Mouse (Mus musculus) testis, adult 2 months (tissue): ENCODE data around the gene Mrps33. TPM values are rescaled to one million over a fixed set of nuclear protein-coding genes. Genes with fewer than 3 reads are reported as not detected.

Experiments used
- H3K27ac ChIP-seq: fragments of 200-500 bp; 2 replicates; pipeline ENCODE4 v1.5.1; 2012; ENCODE audit warnings: low read depth, low read length; ENCODE audit not compliant: control insufficient read depth, insufficient read depth
- H3K27me3 ChIP-seq: fragments of 200-500 bp; 2 replicates; pipeline ENCODE4 v1.6.1; 2012; ENCODE audit warnings: mild to moderate bottlenecking, low read length, moderate library complexity; ENCODE audit not compliant: control insufficient read depth, insufficient read depth
- H3K36me3 ChIP-seq: fragments of 200-500 bp; 2 replicates; pipeline ENCODE4 v1.6.1; 2012; ENCODE audit warnings: mild to moderate bottlenecking, low read length; ENCODE audit not compliant: control insufficient read depth, insufficient read depth
- H3K4me1 ChIP-seq: fragments of 200-500 bp; 2 replicates; pipeline ENCODE4 v1.6.1; 2012; ENCODE audit warnings: low read length; ENCODE audit not compliant: control insufficient read depth, insufficient read depth
- H3K4me3 ChIP-seq: fragments of 200-500 bp; 2 replicates; pipeline ENCODE4 v1.5.1; 2012; ENCODE audit warnings: low read depth, mild to moderate bottlenecking, low read length, moderate library complexity, mixed read lengths; ENCODE audit not compliant: control insufficient read depth
- CTCF ChIP-seq: fragments of 200-500 bp; IDR thresholded peaks from 2 replicates; pipeline ENCODE4 v1.5.1; 2012; ENCODE audit warnings: low read depth, mild to moderate bottlenecking, inconsistent platforms, low read length, moderate library complexity; ENCODE audit not compliant: control insufficient read depth, insufficient read depth, insufficient replicate concordance
- POLR2A ChIP-seq: fragments of 200-500 bp; IDR thresholded peaks from 2 replicates; pipeline ENCODE4 v1.6.1; 2012; ENCODE audit warnings: low read depth, mild to moderate bottlenecking, inconsistent platforms, low read length, moderate library complexity; ENCODE audit not compliant: control insufficient read depth
- polyA plus RNA-seq: library from polyadenylated mRNA; depleted of rRNA; stranded (reverse); fragments of >200 nt; gene quantifications from 2 replicates; pipeline ENCODE4 v1.2.3, GENCODE M21; 2012

The Mrps33 gene
- polyA plus RNA-seq, 1 experiment, result 43.7 TPM

DNA sequence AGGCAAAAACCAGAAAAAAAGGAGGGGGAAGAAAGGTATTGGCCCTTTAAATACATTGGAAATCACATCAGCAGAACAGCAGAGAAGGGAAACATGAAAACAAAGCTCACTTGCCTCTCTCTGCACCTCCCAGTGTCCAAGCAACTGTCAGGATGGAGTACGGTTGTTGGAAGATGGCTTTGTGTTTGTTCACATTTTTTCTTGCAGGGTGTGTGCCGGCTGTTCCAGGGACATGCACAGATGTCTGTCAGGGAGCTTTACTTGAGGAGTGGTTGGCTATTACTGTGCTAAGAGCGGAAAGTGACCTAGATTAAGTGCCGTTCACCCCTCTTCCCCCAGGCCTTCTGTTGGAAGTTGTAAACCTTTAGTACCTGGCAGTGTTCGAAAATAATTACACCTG is 19.0 kb downstream of the Mrps33 start:
- H3K27ac ChIP-seq, result no peak overlapping the region
- H3K36me3 ChIP-seq, result no peaks in the 10 kb centered on the region
- no peaks in the 10 kb centered on the region for H3K4me1 ChIP-seq
- no peak for TF ChIP-seq POLR2A
- TF ChIP-seq CTCF, result no peak
- H3K4me3 ChIP-seq, result no peak overlapping the region
- H3K27me3 ChIP-seq, result no peaks in the 10 kb centered on the region

DNA sequence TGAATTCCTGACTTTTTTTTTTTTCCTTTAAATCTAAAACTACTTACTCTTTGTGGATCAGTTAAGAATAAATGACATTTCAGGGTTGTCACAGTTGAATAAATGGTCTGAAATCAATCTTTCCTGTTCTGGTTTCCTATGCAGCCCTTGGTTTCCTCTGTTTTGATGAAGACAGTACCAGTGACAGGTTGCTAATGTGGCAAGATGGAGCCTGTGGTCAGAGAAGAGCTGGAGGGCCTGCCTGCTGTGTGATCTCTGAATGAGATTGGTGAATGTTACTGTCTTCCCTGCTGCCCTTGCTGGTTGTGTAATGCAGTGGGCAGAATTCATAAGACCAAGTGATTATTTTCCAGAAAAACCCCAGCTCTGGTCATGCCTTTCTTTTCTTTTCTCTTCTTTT is 22.4 kb downstream of the Mrps33 start:
- no peak overlapping the region for H3K27ac ChIP-seq
- H3K27me3 ChIP-seq, result no peaks in the 10 kb centered on the region
- no peaks in the 10 kb centered on the region for H3K36me3 ChIP-seq
- no peak overlapping the region for H3K4me3 ChIP-seq
- no peaks in the 10 kb centered on the region for H3K4me1 ChIP-seq
- no peak for TF ChIP-seq POLR2A
- TF ChIP-seq CTCF, result no peak

DNA sequence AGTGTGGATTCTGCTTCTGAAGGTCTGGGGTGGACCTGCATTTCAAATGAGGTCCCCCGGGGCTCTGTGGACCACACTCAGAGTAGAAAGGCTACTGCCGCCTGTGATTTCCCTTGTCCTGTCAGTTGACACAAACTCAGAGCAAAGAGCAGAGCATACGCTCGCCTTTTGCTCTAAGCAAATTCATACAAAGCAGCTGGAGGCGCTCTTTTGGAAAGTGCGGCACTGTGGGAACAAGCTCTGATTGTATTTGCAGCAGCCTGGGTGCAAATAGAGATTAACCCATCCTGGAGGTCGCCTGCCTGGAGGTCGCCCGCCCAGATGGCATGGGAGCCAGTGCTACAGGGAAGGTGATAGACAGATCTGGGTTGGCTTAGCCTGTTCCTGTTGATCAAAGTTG is 23.0 kb downstream of the Mrps33 start:
- H3K4me3 ChIP-seq, result no peak overlapping the region
- H3K27me3 ChIP-seq, result no peaks in the 10 kb centered on the region
- no peaks in the 10 kb centered on the region for H3K4me1 ChIP-seq
- no peak overlapping the region for H3K27ac ChIP-seq
- TF ChIP-seq POLR2A, result no peak
- TF ChIP-seq CTCF, result no peak
- H3K36me3 ChIP-seq, result no peaks in the 10 kb centered on the region

DNA sequence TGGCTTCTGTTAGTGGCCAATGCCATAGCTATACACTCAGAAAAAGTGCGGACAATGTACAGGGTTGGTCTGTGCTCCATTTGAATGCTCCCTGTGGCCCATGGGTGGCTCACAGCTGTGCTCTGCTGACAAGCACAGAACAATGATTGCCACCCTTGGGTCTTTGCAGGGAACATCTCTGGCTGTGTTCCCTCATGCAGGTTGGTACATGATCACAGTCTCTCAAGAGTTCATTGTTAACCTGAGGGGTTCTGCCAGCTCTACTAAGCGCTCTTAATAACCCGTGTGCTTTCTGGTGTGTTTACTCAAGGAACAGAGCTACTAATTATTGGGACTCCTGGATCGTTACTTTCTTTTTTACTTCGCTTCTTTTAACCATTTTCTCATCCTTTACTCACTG is 24.8 kb downstream of the Mrps33 start:
- no peaks in the 10 kb centered on the region for H3K27me3 ChIP-seq
- no peak overlapping the region for H3K4me3 ChIP-seq
- no peaks in the 10 kb centered on the region for H3K36me3 ChIP-seq
- peaks cover 8% of the 10 kb centered on the region for H3K4me1 ChIP-seq
- H3K27ac ChIP-seq, result no peak overlapping the region
- no peak for TF ChIP-seq CTCF
- TF ChIP-seq POLR2A, result no peak

DNA sequence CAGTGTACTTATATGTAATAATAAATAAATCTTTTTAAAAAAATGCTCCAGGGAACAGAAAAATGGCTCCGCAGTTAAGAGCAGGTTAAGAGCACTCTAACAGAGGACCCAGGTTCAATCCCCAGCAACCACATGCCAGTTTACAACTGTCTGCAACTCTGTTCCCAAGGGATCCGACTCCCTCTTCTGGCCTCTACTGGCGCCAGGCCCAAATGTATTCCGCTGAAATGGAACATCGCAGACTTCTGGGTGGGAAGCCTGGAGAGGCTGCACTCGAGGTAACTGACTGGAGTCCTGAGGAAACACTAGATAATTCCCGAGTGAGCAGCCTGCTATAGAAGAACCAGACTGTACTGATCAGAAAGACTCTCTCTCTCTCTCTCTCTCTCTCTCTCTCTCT is 27.3 kb downstream of the Mrps33 start:
- TF ChIP-seq POLR2A, result no peak
- no peak for TF ChIP-seq CTCF
- H3K27ac ChIP-seq, result no peak overlapping the region
- no peaks in the 10 kb centered on the region for H3K27me3 ChIP-seq
- H3K36me3 ChIP-seq, result no peaks in the 10 kb centered on the region
- peaks cover 11% of the 10 kb centered on the region for H3K4me1 ChIP-seq
- H3K4me3 ChIP-seq, result no peak overlapping the region

DNA sequence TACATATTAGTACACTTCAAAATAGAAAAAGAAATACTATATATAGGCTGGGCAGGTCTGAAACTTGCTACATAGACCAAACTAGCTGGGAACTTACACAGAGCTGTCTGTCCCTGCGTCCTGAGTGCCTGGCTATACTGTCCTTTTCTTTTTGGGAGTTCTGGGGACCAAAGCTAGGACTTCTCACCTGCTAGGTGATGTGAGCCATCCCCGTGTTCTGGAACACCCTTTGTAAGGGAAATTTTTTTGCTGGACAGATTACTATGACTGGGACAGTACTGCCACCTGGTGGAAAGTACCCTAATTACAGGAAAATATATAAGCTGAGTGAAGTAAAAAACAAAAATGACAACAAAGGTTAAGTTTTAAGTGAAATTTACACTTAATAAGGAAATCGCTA is 28.2 kb downstream of the Mrps33 start:
- Histone ChIP-seq H3K4me3 (no peak overlapping the region), H3K27ac (no peak overlapping the region), H3K27me3 (no peaks in the 10 kb centered on the region), H3K36me3 (no peaks in the 10 kb centered on the region), H3K4me1 (peaks cover 11% of the 10 kb centered on the region)
- TF ChIP-seq POLR2A (no peak), CTCF (peak; percentile 6; the same call in 1 of the 2 replicates)

DNA sequence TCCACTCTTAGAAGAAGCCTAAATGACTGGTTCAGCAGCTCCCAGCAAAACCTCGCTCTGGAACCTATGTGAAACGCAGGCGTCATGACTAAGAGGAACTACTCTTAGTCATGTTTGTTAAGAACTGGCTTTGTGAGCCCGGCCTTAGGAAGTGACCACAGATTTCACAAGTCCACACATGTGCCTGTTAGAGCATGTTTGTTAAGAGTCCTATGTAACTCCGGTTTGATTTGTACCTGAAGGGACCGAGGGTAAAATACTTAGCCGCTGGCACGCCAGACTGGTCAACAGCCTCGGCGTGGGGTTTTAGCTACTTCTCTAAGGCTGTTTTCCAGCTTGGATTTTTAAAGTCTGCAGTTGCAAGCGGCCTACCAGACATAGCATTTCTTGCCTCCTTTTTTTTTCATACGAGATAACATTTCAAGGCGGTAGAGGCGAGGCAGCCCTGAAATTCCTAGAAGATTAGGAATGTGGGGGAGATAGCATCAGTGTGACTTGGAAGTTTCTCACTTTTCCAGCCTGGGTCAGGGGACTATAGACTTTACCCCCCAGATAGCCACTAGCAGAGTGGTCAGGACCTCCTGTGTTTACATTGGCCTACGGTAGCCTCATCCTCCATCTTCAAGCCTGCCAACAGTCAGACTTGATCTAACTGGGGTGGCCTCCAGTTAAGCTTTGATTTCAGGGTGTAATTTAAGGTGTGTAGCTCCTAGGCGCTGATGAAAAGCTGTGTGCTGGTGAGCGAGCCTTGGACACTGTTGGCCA is 28.8 kb downstream of the Mrps33 start:
- peaks cover 11% of the 10 kb centered on the region for H3K4me1 ChIP-seq
- no peak overlapping the region; the same call in 1 of the 2 replicates for H3K4me3 ChIP-seq
- peak overlapping the region; percentile 29; the same call in 1 of the 2 replicates for H3K27ac ChIP-seq
- no peak for TF ChIP-seq CTCF
- no peak for TF ChIP-seq POLR2A
- H3K27me3 ChIP-seq, result no peaks in the 10 kb centered on the region
- no peaks in the 10 kb centered on the region for H3K36me3 ChIP-seq
